Mouse (Mus musculus): ENCODE measurements around the gene Ctso.

The Ctso gene

GRCm38 (mm10) chr3:81932141-81933101, at the start of gene Ctso:
Ctso (plus strand) TSS chr3:81932601.
- peak; percentile 68 to 80 for DNase-seq (ENCODE audit: low read depth in 2 of 2, low spot score in 2 of 2)

- DNase-seq (ENCODE audit: low read depth in 2 of 2, low spot score in 2 of 2): no peak
Measured at GRCm38 (mm10) chr3:81883916-81884315, 48.5 kb upstream of the Ctso start.

GRCm38 (mm10) chr3:81885566-81885965, 46.8 kb upstream of the Ctso start:
- no peak for DNase-seq (ENCODE audit: low read depth in 2 of 2, low spot score in 2 of 2)

GRCm38 (mm10) chr3:81889137-81889536, 43.3 kb upstream of the Ctso start:
- no peak for DNase-seq (ENCODE audit: low read depth in 2 of 2, low spot score in 2 of 2)

- no peak for DNase-seq (ENCODE audit: low read depth in 2 of 2, low spot score in 2 of 2)
Measured at GRCm38 (mm10) chr3:81910286-81911036, 21.9 kb upstream of the Ctso start.

- no peak for DNase-seq (ENCODE audit: low read depth in 2 of 2, low spot score in 2 of 2)
Measured at GRCm38 (mm10) chr3:81916030-81916686, 16.2 kb upstream of the Ctso start.

GRCm38 (mm10) chr3:81917354-81917935, 15.0 kb upstream of the Ctso start:
- DNase-seq (ENCODE audit: low read depth in 2 of 2, low spot score in 2 of 2): no peak

GRCm38 (mm10) chr3:81918215-81918614, 14.2 kb upstream of the Ctso start:
- DNase-seq (ENCODE audit: low read depth in 2 of 2, low spot score in 2 of 2): no peak

- DNase-seq (ENCODE audit: low read depth in 2 of 2, low spot score in 2 of 2): no peak
Measured at GRCm38 (mm10) chr3:81919681-81920080, 12.7 kb upstream of the Ctso start.

- no peak for DNase-seq (ENCODE audit: low read depth in 2 of 2, low spot score in 2 of 2)
Measured at GRCm38 (mm10) chr3:81922910-81923309, 9.5 kb upstream of the Ctso start.

- DNase-seq (ENCODE audit: low read depth in 2 of 2, low spot score in 2 of 2): peak; percentile 28 to 46
Measured at GRCm38 (mm10) chr3:81924931-81925330, 7.5 kb upstream of the Ctso start.

GRCm38 (mm10) chr3:81925856-81926255, 6.5 kb upstream of the Ctso start:
- peak in 1 of 2 experiments; percentile 9 for DNase-seq (ENCODE audit: low read depth in 2 of 2, low spot score in 2 of 2)

- DNase-seq (ENCODE audit: low read depth in 2 of 2, low spot score in 2 of 2): no peak
Measured at GRCm38 (mm10) chr3:81926764-81927325, 5.6 kb upstream of the Ctso start.

- DNase-seq (ENCODE audit: low read depth in 2 of 2, low spot score in 2 of 2): no peak
Measured at GRCm38 (mm10) chr3:81929073-81929472, 3.3 kb upstream of the Ctso start.

GRCm38 (mm10) chr3:81931695-81932094, 706 bp upstream of the Ctso start:
- DNase-seq (ENCODE audit: low read depth in 2 of 2, low spot score in 2 of 2): no peak

- no peak for DNase-seq (ENCODE audit: low read depth in 2 of 2, low spot score in 2 of 2)
Measured at GRCm38 (mm10) chr3:81933348-81933747, 947 bp downstream of the Ctso start.

GRCm38 (mm10) chr3:81938924-81939323, 6.5 kb downstream of the Ctso start:
- no peak for DNase-seq (ENCODE audit: low read depth in 2 of 2, low spot score in 2 of 2)

GRCm38 (mm10) chr3:81942341-81942740, 9.9 kb downstream of the Ctso start:
- DNase-seq (ENCODE audit: low read depth in 2 of 2, low spot score in 2 of 2): no peak

GRCm38 (mm10) chr3:81943097-81943496, 10.7 kb downstream of the Ctso start:
- DNase-seq (ENCODE audit: low read depth in 2 of 2, low spot score in 2 of 2): no peak

GRCm38 (mm10) chr3:81944851-81945393, 12.5 kb downstream of the Ctso start:
- DNase-seq (ENCODE audit: low read depth in 2 of 2, low spot score in 2 of 2): no peak
